Mouse (Mus musculus) ES-Bruce4 (cell line): ENCODE results near the gene Cd8b1.

Experiments
- CTCF ChIP-seq: IDR thresholded peaks from one replicate; pipeline ENCODE4 v1.8.1; 2011; ENCODE audit warnings: low read depth, low read length
- EP300 ChIP-seq: IDR thresholded peaks from 2 replicates; pipeline ENCODE4 v1.6.1; 2011; ENCODE audit warnings: low read depth, low read length; ENCODE audit not compliant: insufficient read depth
- POLR2A ChIP-seq: IDR thresholded peaks from one replicate; pipeline ENCODE4 v1.8.1; 2011; ENCODE audit warnings: low read length; ENCODE audit not compliant: insufficient read depth

DNA sequence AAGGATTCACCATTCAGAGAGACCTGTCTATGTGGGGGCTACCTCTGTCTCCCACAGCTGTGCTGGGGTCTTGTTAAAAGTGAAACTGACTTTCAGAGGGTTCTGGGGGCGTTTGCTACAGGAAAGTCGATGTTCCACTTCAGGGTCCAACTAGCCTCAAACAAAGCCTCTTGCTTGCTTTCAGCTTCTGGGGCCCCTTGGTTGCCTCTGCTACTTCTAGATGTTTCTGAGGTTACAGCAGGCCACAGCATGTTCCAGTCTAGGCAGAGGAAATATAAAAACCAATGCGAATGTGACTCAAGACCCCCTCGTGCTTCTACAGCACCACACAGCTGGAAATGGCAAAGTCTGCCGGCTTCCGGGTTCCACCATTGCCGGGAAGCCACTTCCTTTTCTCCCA is 34.9 kb downstream of the Cd8b1 start:
- TF ChIP-seq CTCF = no peak
- TF ChIP-seq POLR2A = no peak
- no peak for TF ChIP-seq EP300
